Mouse (Mus musculus) cerebellum, adult 2 months (tissue): ENCODE results near the gene Khdc3. TPM values are rescaled to one million over a fixed set of nuclear protein-coding genes. Genes with fewer than 3 reads are reported as not detected.
A peak's percentile ranks its signal among the peaks of the same experiment; 100 is the strongest.
"Not testable (repeated sequence)": the region's sequence is repeated elsewhere in the genome, so short reads cannot be mapped to it uniquely, and the experiment has no call there.

Experiments
- DNase-seq, 2 experiments: peaks; one replicate each; pipeline ENCODE4 v3.0.0; 2021
- H3K27ac ChIP-seq: fragments of 200-500 bp; 2 replicates; pipeline ENCODE4 v1.5.1; 2012; ENCODE audit warnings: low read length, control low read depth, inconsistent platforms; ENCODE audit not compliant: insufficient read depth
- H3K27me3 ChIP-seq: fragments of 200-500 bp; 2 replicates; pipeline ENCODE4 v1.6.1; 2012; ENCODE audit warnings: inconsistent platforms, mild to moderate bottlenecking, low read length, moderate library complexity; ENCODE audit not compliant: control insufficient read depth, insufficient read depth
- H3K4me1 ChIP-seq: fragments of 200-500 bp; 2 replicates; pipeline ENCODE4 v1.6.1; 2011; ENCODE audit warnings: low read length; ENCODE audit not compliant: control insufficient read depth, insufficient read depth
- H3K4me3 ChIP-seq: fragments of 200-500 bp; replicated peaks from 2 replicates; pipeline ENCODE3; 2011; ENCODE audit warnings: mild to moderate bottlenecking, low read depth, low read length, control low read depth; ENCODE audit not compliant: insufficient read depth
- CTCF ChIP-seq: fragments of 200-500 bp; IDR thresholded peaks from 2 replicates; pipeline ENCODE4 v1.5.1; 2011; ENCODE audit warnings: low read depth, mild to moderate bottlenecking, control low read depth, low read length, moderate library complexity, borderline replicate concordance; ENCODE audit not compliant: insufficient read depth
- POLR2A ChIP-seq: fragments of 200-500 bp; IDR thresholded peaks from 2 replicates; pipeline ENCODE4 v1.6.1; 2011; ENCODE audit warnings: low read length, control low read depth, borderline replicate concordance; ENCODE audit not compliant: insufficient read depth
- WGBS: fragments of 180-500 bp; shearing (Covaris S2); methylation state at CpG from one replicate; pipeline ENCODE4 v1.1.7; 2018; 5-methylcytosine and 5-hydroxymethylcytosine counted together
- polyA plus RNA-seq: library from polyadenylated mRNA; depleted of rRNA; stranded (reverse); fragments of >200 nt; gene quantifications from 2 replicates; pipeline ENCODE4 v1.2.3, GENCODE M21; 2012

The Khdc3 gene
- polyA plus RNA-seq, 1 experiment, result 0.44 TPM

DNA sequence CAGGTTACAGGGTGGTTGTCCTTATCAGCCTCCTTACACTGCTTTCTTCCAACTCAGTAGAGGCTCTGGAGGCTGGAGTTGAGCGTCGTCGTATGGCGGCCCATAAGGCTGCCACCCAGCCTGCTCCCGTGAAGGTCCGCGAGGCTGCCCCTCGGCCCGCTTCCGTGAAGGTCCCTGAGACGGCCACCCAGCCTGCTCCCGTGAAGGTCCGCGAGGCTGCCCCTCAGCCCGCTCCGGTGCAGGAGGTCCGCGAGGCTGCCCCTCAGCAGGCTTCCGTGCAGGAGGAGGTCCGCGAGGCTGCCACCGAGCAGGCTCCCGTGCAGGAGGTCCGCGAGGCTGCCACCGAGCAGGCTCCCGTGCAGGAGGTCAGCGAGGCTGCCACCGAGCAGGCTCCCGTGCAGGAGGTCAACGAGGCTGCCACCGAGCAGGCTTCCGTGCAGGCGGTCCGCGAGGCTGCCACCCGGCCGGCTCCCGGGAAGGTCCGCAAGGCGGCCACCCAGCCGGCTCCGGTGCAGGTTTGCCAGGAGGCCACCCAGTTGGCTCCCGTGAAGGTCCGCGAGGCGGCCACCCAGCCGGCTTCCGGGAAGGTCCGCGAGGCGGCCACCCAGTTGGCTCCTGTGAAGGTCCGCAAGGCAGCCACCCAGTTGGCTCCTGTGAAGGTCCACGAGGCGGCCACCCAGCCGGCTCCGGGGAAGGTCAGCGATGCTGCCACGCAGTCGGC lies 1.7 kb downstream of the Khdc3 start:
- DNase-seq, result peak; percentile 51 to 70
- WGBS, result 5% methylated on average over 60 of the region's 60 CpGs

DNA sequence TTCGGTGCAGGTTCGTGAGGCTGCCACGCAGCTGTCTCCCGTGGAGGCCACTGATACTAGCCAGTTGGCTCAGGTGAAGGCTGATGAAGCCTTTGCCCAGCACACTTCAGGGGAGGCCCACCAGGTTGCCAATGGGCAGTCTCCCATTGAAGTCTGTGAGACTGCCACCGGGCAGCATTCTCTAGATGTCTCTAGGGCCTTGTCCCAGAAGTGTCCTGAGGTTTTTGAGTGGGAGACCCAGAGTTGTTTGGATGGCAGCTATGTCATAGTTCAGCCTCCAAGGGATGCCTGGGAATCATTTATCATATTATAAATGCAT lies 2.2 kb downstream of the Khdc3 start:
- H3K4me3 ChIP-seq, result peak overlapping the region; percentile 28
- WGBS, result 3% methylated on average over 5 of the region's 5 CpGs
- H3K27me3 ChIP-seq, result no peaks in the 10 kb centered on the region
- no peaks in the 10 kb centered on the region; the same call in 1 of the 2 replicates for H3K4me1 ChIP-seq
- no peak for DNase-seq
- no peak overlapping the region for H3K27ac ChIP-seq
- TF ChIP-seq CTCF (no peak), POLR2A (no peak)

More for the DNA sequence above, 1.7 kb downstream of the Khdc3 start:
- Histone ChIP-seq H3K27ac (no peak overlapping the region), H3K4me3 (peak overlapping the region; percentile 28), H3K27me3 (no peaks in the 10 kb centered on the region), H3K4me1 (no peaks in the 10 kb centered on the region; the same call in 1 of the 2 replicates)
- no peak for TF ChIP-seq POLR2A
- no peak for TF ChIP-seq CTCF

DNA sequence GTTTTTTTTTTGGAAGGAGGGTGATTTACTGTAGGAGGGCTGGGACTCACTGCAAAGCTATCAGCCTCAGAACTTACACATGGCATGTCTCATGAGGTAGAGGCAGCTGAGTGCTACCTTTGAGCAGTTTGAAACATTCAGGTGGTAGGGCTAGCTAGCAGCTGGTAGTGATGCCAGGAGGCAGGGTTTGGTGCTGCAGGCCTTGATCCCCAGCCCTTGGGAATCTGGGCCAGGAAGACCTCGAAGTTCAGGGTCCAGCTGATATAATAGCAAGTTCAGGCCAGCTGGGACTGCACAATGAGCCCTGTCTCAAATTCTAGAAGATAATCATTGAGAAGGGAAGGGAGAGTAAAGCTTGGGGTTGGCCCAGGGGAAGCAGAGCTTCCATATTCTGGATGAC lies 3.5 kb downstream of the Khdc3 start:
- Histone ChIP-seq H3K4me1 (no peaks in the 10 kb centered on the region; the same call in 1 of the 2 replicates), H3K27me3 (no peaks in the 10 kb centered on the region), H3K27ac (no peak overlapping the region), H3K4me3 (no peak overlapping the region)
- DNase-seq, result no peak
- TF ChIP-seq CTCF (no peak), POLR2A (no peak)
- WGBS, result 44% methylated on average over 1 of the region's 1 CpGs

- no peak for DNase-seq
- no peak overlapping the region for H3K27ac ChIP-seq
These were observed 4.1 kb downstream of the Khdc3 start for GRCm38 (mm10) chr9:73105771-73106170.

GRCm38 (mm10) chr9:73112919-73113906 lies 11.6 kb downstream of the Khdc3 start, which contains the start of gene Rsl24d1:
Gene Rsl24d1, plus strand, starts transcription at chr9:73113426.
- Histone ChIP-seq H3K4me1 (no peaks in the 10 kb centered on the region), H3K27ac (peak within 1 kb of the TSS; percentile 72; the same call in 1 of the 2 replicates), H3K4me3 (peak within 1 kb of the TSS; percentile 81), H3K27me3 (no peaks in the 10 kb centered on the region)
- DNase-seq, result peak; percentile 89 to 92
- TF ChIP-seq POLR2A (peak; percentile 46; the same call in 1 of the 2 replicates), CTCF (no peak)
- WGBS, result under 1% methylated on average over 64 of the region's 64 CpGs

More at GRCm38 (mm10) chr9:73105771-73106170, 4.1 kb downstream of the Khdc3 start:
- no peak for TF ChIP-seq CTCF
- TF ChIP-seq POLR2A, result no peak
- Histone ChIP-seq H3K4me3 (no peak overlapping the region), H3K4me1 (no peaks in the 10 kb centered on the region; the same call in 1 of the 2 replicates), H3K27me3 (no peaks in the 10 kb centered on the region)

DNA sequence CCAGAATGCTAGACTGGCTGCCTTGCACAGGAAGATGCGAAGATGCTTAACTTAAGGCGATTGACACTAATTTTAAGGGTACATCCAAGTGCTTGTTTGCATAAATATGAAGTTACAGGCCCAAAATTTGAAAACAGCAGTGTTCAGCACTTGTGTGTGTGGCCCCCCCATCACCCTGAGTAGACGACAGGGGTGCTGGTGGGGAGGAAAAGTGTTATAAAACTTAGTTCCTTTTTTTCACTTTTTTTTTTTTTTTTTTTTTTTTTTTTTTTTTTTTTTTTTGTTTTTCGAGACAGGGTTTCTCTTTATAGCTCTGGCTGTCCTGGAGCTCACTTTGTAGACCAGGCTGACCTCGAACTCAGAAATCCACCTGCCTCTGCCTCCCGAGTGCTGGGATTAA lies 15.1 kb downstream of the Khdc3 start:
- H3K4me1 ChIP-seq, H3K4me3 ChIP-seq, H3K27me3 ChIP-seq, H3K27ac ChIP-seq, DNase-seq: not testable (repeated sequence)
- WGBS, result 93% methylated on average over 5 of the region's 6 CpGs

- 89% methylated on average over 4 of the region's 4 CpGs for WGBS
- no peak for DNase-seq
- no peaks in the 10 kb centered on the region for H3K27me3 ChIP-seq
- H3K4me1 ChIP-seq, result no peaks in the 10 kb centered on the region
- H3K4me3 ChIP-seq, result no peak overlapping the region
- H3K27ac ChIP-seq, result no peak overlapping the region
- no peak for TF ChIP-seq CTCF
- TF ChIP-seq POLR2A, result no peak
These were observed 16.4 kb downstream of the Khdc3 start for GRCm38 (mm10) chr9:73118012-73118411.
